Comparison of ENCODE assay signal across 8 mouse cellular contexts in the genomic region with DNA sequence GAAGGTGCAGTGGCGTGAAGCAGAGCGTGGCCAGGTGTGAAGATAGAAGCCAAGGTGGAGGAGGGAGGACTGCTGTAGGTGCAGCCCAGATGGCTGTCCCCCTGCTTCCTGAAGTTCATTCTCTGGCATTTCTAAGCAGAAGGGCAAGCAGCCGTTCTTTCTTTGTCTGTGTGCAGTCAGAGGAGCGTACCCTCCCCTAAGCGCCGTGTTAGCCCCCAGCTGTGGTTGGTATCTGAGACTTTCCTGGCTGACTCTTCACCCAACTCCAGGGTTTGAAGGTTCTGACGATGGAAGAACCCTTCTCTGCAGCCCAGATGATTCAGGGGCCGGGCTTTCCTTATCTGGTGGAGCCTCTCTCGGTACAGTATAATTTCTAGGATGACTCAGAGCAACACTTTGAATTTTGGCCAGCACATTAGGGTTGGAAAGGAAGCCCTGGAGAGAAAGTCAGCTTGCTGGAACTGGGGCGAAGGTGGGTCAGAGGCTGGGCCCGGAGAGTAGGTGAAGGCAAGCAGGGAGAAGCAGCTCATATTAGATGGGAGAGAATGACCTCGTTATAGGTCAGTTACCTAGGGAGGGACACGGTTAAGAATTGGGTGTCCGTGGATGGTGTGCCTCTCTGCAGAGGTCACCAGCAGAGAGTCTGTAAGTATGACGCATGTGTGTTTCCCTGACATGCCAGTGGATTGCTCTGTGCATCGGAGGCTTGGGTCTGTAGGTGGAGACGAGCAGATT. TPM values are rescaled to one million over a fixed set of nuclear protein-coding genes. Genes with fewer than 3 reads are reported as not detected.
DNase-seq lines count a peak whose midpoint lies in the region; ATAC-seq lines count a peak whose summit lies in the region.

No protein-coding gene starts in this region.

- no peak overlapping the region for H3K4me3 ChIP-seq in kidney, embryonic 14.5 days (ENCODE audit: low read length)
- H3K4me3 ChIP-seq in embryonic facial prominence, embryonic 11.5 days (ENCODE audit: low read depth, low read length) = no peak overlapping the region

- WGBS in kidney, embryonic 14.5 days = 44% methylated on average over 17 of the region's 17 CpGs
- 79% methylated on average over 17 of the region's 17 CpGs for WGBS in embryonic facial prominence, embryonic 11.5 days

- no peaks in the 10 kb centered on the region for H3K36me3 ChIP-seq in kidney, embryonic 14.5 days (ENCODE audit: control insufficient read depth, insufficient read depth, low read length)
- H3K36me3 ChIP-seq in embryonic facial prominence, embryonic 11.5 days (replicated peaks; ENCODE audit: control insufficient read depth, insufficient read depth, low read depth, low read length) = no peaks in the 10 kb centered on the region

- peaks cover 53% of the 10 kb centered on the region for H3K4me1 ChIP-seq in kidney, embryonic 14.5 days (ENCODE audit: control insufficient read depth, insufficient read depth, low read length)
- no peaks in the 10 kb centered on the region; the same call in 1 of the 2 replicates for H3K4me1 ChIP-seq in embryonic facial prominence, embryonic 11.5 days (ENCODE audit: control insufficient read depth, insufficient read depth, low read length)

- H3K9ac ChIP-seq in kidney, embryonic 14.5 days (ENCODE audit: low read depth, low read length) = no peak overlapping the region
- no peak overlapping the region for H3K9ac ChIP-seq in embryonic facial prominence, embryonic 11.5 days (replicated peaks; ENCODE audit: low read length)

- H3K4me2 ChIP-seq in kidney, embryonic 14.5 days (replicated peaks; ENCODE audit: low read depth, low read length) = 0 out of 2 replicates have a peak overlapping the region, but pooled peaks have one; percentile 1
- no peak overlapping the region for H3K4me2 ChIP-seq in embryonic facial prominence, embryonic 11.5 days (ENCODE audit: low read depth, low read length)

- peak; percentile 59 for ATAC-seq in kidney, embryonic 14.5 days (ENCODE audit: low FRiP score, low TSS enrichment)
- ATAC-seq in embryonic facial prominence, embryonic 11.5 days (replicated peaks; ENCODE audit: insufficient number of reproducible peaks, low FRiP score, low TSS enrichment, low read depth) = peak; percentile 22; the same call in 1 of the 2 replicates
- ATAC-seq in megakaryocyte progenitor cell, adult 5-6 weeks (replicated peaks; ENCODE audit: poor library complexity) = peak; percentile 54

- H3K27me3 ChIP-seq in kidney, embryonic 14.5 days (ENCODE audit: control insufficient read depth, insufficient read depth, low read length) = no peaks in the 10 kb centered on the region
- no peaks in the 10 kb centered on the region for H3K27me3 ChIP-seq in embryonic facial prominence, embryonic 11.5 days (ENCODE audit: control insufficient read depth, insufficient read depth, low read length)

- peak overlapping the region; percentile 77 for H3K27ac ChIP-seq in kidney, embryonic 14.5 days (ENCODE audit: low read depth, low read length)
- no peak overlapping the region for H3K27ac ChIP-seq in embryonic facial prominence, embryonic 11.5 days (replicated peaks; ENCODE audit: low read depth, low read length)

- H3K9me3 ChIP-seq in kidney, embryonic 14.5 days (ENCODE audit: control insufficient read depth, low read length) = no peaks in the 10 kb centered on the region
- no peaks in the 10 kb centered on the region for H3K9me3 ChIP-seq in embryonic facial prominence, embryonic 11.5 days (replicated peaks; ENCODE audit: control insufficient read depth, low read length)

- DNase-seq in kidney, postnatal 4 days = no peak
- peak; percentile 70 for DNase-seq in MN1 (ENCODE audit: low spot score)
- DNase-seq in embryonic facial prominence, embryonic 11.5 days (ENCODE audit: low spot score) = no peak
- DNase-seq in heart, postnatal 4 days = peak; percentile 63
- peak; percentile 46 for DNase-seq in urinary bladder, postnatal 25 days (ENCODE audit: low spot score)
- DNase-seq in testis, postnatal 10 days (ENCODE audit: low spot score) = no peak

RNA-seq across cellular contexts. Expression of gene Ccdc6, which starts 23.9 kb away (rescaled TPM):
- 36.4 and 39.6 TPM in 2 replicates for polyA plus RNA-seq in kidney, embryonic 14.5 days (2014; fragmentation: Nextera tagmentation; extraction: Ambion mirVana)
- polyA plus RNA-seq in embryonic facial prominence, embryonic 11.5 days (2014; fragmentation: Nextera tagmentation; extraction: Ambion mirVana) = 20.2 and 20.8 TPM in 2 replicates
- total RNA-seq in heart, postnatal 4 days (2021) = 10 to 100 TPM; 34.9 to 35.9 TPM
- total RNA-seq in megakaryocyte progenitor cell, adult 5-6 weeks (2015) = 27.7 and 28.2 TPM in 2 replicates
- total RNA-seq in megakaryocyte progenitor cell, adult 5-6 weeks (2017) = 18.2 and 21.6 TPM in 2 replicates

Comparison
In these comparisons a context has a peak if more than half of its experiments do, and no peak if none do; other contexts are left out.
1. DNase-seq: peak in MN1 (single experiment), heart, postnatal 4 days (single experiment) and urinary bladder, postnatal 25 days (single experiment); none in kidney, postnatal 4 days (0 of 2), embryonic facial prominence, embryonic 11.5 days (single experiment) and testis, postnatal 10 days (single experiment).
2. Peak in every context shown above with its lines, with median percentiles within 50 percentile points of each other: ATAC-seq.